Mouse (Mus musculus) E14TG2a.4 (cell line): ENCODE measurements at regions not wholly inside any gene's neighbourhood (a gene's known extent, or its start where the extent isn't known, plus 50 kb on each side); places are given as distances from the start of the nearest gene placed in this dataset.

ENCODE experiments used
- H3K27me3 ChIP-seq: 2 replicates; pipeline ENCODE4 v1.6.1; 2014; ENCODE audit warnings: low read length, control low read depth; ENCODE audit not compliant: insufficient read depth
- H3K36me3 ChIP-seq: 2 replicates; pipeline ENCODE4 v1.6.1; 2014; ENCODE audit warnings: low read length, control low read depth; ENCODE audit not compliant: insufficient read depth
- H3K4me1 ChIP-seq: replicated peaks from 2 replicates; pipeline ENCODE4 v1.6.1; 2014; ENCODE audit warnings: low read depth, low read length, control low read depth
- H3K4me3 ChIP-seq: replicated peaks from 2 replicates; pipeline ENCODE4 v1.5.1; 2014; ENCODE audit warnings: mild to moderate bottlenecking, low read length
- H3K9me3 ChIP-seq: 2 replicates; pipeline ENCODE4 v1.6.1; 2014; ENCODE audit warnings: low read length, control low read depth
- CTCF ChIP-seq: conservative IDR thresholded peaks from 2 replicates; pipeline ENCODE4 v1.5.1; 2014; ENCODE audit warnings: low read length
- NANOG ChIP-seq: IDR thresholded peaks from 2 replicates; pipeline ENCODE4 v1.6.1; 2014; ENCODE audit warnings: borderline replicate concordance, low read length, mixed read lengths
- POU5F1 ChIP-seq: IDR thresholded peaks from 2 replicates; pipeline ENCODE4 v1.6.1; 2014; ENCODE audit warnings: low read length, borderline replicate concordance

DNA sequence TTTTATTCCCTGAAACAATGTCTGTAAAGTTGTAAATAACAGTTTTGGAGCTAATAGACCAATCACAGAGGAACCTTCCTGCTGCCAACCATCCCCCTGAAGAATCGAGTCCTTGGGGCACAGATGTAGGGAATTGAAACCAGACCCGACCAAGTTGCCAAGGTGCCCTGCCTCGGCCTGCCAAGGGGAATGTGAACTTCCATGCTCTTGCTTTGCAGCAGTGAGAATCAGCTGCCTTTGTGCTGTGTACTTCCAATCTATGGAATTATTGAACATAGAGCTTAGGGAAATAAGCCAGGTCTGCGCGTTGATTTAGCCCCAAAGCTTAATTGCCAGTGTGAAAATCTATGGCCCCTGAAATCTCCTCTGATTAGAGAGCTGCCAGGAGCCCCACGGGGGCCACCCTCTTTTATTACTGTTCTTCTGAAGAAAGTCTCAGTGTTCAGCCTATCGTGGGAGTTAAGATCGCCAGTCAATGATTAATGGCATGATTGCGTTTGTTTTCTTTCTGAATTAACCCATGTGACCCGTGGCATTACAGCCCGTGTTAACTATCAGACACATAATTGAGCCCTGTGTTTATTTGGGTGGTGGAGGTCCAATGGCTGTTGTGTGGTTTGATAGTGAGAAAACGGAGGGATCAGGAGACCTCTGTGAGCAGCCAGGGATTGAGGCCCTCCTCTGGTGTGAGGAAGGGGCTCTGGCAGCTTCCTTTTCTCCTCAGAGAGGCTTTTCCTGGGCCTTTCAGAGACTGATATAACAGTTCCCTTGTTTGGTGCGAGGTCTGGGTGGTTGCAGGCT, 266.9 kb downstream of the Tbc1d1 start:
- TF ChIP-seq POU5F1 (no peak), NANOG (no peak), CTCF (no peak)
- Histone ChIP-seq H3K36me3 (peaks cover 17% of the 10 kb centered on the region; the same call in 1 of the 2 replicates), H3K27me3 (no peaks in the 10 kb centered on the region), H3K4me3 (no peak overlapping the region), H3K9me3 (peaks cover 33% of the 10 kb centered on the region), H3K4me1 (0 out of 2 replicates have a peak, but pooled peaks cover 3% of the 10 kb centered on the region)

DNA sequence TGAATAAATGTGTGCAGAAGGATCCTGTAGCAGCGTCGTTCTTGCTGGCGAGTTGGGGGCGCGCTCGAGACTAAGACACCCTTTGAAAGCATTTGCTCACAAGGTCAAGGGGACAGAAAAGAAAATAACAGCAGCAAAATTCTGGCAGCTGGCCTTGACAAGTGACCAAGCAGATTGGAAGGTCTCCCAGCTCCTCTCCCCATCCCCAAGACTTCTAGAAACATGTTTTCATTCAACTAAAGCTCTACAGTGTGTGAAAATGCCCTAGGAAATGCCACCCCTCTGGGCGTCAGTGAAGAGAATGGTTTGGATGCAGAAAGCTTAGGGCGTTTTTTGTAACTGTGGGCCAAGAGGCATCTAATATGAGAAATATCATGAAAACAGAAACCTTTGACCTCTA, 272.7 kb downstream of the Tbc1d1 start:
- no peak for TF ChIP-seq NANOG
- TF ChIP-seq POU5F1: no peak
- no peak for TF ChIP-seq CTCF

DNA sequence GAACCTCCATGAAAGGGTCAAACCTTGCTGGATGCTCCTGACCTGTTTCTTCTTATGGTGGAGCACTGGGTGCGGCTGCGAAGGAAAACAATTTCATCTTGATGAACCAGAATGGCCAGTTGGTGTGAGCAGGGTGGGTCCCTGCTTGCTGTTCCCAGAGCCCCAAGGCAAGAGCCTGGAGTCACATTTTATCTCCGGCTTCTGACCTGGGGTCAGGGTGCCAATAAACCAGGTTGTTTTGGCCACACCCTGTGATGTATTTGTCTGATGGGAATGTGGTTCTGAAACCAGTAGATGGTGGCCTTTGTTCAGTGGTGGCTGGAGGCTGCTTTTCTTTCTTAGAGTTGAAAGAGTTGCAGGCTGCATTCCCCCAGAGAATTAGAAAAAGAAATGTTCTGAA, 274.4 kb downstream of the Tbc1d1 start:
- 0 out of 2 replicates have a peak overlapping the region, but pooled peaks have one; percentile 17 for H3K4me3 ChIP-seq
- peaks cover 21% of the 10 kb centered on the region for H3K9me3 ChIP-seq
- H3K4me1 ChIP-seq: peaks cover 39% of the 10 kb centered on the region
- peaks cover 8% of the 10 kb centered on the region for H3K36me3 ChIP-seq
- H3K27me3 ChIP-seq: no peaks in the 10 kb centered on the region
- TF ChIP-seq NANOG (no peak), CTCF (no peak), POU5F1 (no peak)

More for the DNA sequence above, 272.7 kb downstream of the Tbc1d1 start:
- peaks cover 22% of the 10 kb centered on the region for H3K36me3 ChIP-seq
- H3K4me3 ChIP-seq: no peak overlapping the region
- H3K4me1 ChIP-seq: peaks cover 37% of the 10 kb centered on the region
- no peaks in the 10 kb centered on the region for H3K27me3 ChIP-seq
- peaks cover 38% of the 10 kb centered on the region for H3K9me3 ChIP-seq

DNA sequence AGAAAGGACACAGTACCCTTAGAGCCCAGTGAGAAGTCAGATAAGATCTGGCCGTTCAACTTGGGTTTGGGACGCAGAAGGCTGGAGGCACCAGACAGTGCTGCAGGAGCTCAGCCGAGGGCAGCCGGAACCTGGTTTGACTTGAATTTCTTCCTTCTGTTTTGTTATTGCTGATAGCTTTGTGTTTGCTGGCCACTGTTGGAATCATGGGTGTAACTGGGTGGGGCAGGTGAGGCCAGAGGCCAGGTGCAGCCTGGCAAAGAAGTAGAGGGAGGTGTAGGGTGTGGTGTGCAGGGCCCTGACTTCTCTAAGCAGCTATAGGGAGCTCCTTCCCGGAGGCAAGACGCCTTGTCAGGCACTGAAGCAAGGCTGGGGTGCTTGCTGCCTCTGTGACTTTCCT, 275.5 kb downstream of the Tbc1d1 start:
- Histone ChIP-seq H3K9me3 (peaks cover 16% of the 10 kb centered on the region), H3K4me3 (peak overlapping the region; percentile 49), H3K4me1 (peaks cover 46% of the 10 kb centered on the region), H3K27me3 (no peaks in the 10 kb centered on the region), H3K36me3 (peaks cover 6% of the 10 kb centered on the region)
- TF ChIP-seq NANOG: no peak
- TF ChIP-seq POU5F1: no peak
- TF ChIP-seq CTCF: no peak

DNA sequence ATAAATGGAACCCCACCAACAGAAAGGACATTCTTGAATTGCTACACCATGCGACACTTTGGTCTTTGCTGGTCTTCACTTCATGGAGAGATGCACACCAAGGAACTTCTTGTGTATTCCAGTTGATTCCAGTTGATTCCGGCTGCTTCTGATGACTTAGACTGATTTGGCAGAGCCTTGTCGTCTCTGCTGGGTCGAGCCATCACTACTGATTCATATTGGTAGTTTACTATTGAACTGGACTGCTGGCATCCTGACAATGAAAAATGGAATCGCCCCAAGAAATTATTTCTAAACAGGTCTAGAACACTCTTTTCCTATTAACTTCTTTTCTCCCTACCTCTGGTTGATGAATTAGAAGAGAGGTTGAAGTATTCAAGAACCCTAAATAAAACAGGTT, 277.7 kb downstream of the Tbc1d1 start:
- H3K9me3 ChIP-seq: peaks cover 11% of the 10 kb centered on the region
- H3K4me1 ChIP-seq: peaks cover 67% of the 10 kb centered on the region
- H3K36me3 ChIP-seq: peaks cover 5% of the 10 kb centered on the region
- TF ChIP-seq POU5F1 (no peak), NANOG (no peak), CTCF (no peak)
- no peak overlapping the region for H3K4me3 ChIP-seq
- H3K27me3 ChIP-seq: no peaks in the 10 kb centered on the region

DNA sequence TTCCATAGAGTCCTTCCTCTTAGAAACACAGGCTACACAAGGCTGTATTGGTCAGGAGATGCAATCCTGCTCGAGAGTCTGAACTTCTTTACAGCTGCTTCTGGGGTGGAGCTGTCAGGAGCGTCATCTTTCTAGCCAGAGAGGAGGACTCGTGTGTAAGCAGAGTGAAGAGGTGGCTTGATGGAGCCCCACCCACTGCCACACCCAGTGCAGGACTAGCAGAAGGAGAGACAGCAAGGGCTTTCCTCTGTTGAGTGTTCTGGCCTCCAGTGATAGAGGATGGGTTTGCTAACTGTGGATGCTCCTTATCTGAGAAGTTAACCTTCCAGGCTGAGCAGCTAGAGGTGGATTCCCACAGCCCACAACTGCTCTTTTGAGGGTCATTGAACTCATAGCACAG, 279.4 kb downstream of the Tbc1d1 start:
- TF ChIP-seq NANOG (no peak), CTCF (no peak), POU5F1 (no peak)

DNA sequence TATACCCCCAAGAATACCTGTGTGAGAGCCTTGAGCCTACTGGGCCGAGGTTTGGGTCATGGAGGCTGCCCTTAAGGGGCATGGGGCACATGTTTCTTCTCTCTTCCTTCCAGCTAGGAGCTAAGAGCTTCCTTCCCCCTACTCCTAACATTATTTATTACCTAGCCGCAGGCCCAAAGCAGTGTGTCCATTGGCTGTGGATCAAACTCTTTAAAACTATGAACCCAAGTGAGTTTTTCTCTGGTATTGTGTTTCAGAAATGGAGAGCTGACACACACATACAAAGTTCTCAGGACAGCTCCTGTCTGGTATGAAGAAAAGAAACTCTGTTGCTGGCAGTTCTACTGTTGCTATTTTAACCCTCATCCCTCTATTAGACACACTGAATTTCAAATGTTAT, 279.9 kb downstream of the Tbc1d1 start:
- TF ChIP-seq CTCF (no peak), POU5F1 (no peak), NANOG (no peak)
- peaks cover 61% of the 10 kb centered on the region for H3K4me1 ChIP-seq
- no peaks in the 10 kb centered on the region for H3K27me3 ChIP-seq
- no peak overlapping the region for H3K4me3 ChIP-seq
- H3K36me3 ChIP-seq: no peaks in the 10 kb centered on the region
- no peaks in the 10 kb centered on the region for H3K9me3 ChIP-seq

More for the DNA sequence above, 279.4 kb downstream of the Tbc1d1 start:
- Histone ChIP-seq H3K9me3 (no peaks in the 10 kb centered on the region), H3K4me1 (peaks cover 66% of the 10 kb centered on the region), H3K36me3 (no peaks in the 10 kb centered on the region), H3K4me3 (no peak overlapping the region), H3K27me3 (no peaks in the 10 kb centered on the region)

DNA sequence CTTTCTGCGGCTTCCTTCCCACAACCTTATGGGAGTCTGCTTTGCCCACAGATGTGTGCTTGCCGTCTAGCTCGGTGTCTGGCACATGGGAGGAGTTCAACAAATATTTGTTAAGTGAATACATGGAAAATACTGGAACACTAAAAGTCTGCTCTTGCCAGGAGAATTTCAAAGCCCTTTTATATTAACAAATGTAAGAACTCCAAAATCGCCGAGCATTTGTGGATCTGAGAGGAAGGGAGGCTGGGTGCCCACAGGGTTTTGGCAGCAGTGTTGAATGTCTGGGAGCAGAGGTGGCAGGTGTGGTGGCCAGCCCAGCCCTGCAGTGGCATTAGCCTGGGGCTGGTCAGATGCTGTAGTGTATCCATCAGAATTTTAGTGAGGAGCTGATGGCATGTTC, 281.6 kb downstream of the Tbc1d1 start:
- TF ChIP-seq NANOG (no peak), CTCF (no peak), POU5F1 (no peak)
- no peaks in the 10 kb centered on the region for H3K36me3 ChIP-seq

More for the DNA sequence above, 281.6 kb downstream of the Tbc1d1 start:
- Histone ChIP-seq H3K4me1 (peaks cover 44% of the 10 kb centered on the region), H3K4me3 (no peak overlapping the region), H3K9me3 (no peaks in the 10 kb centered on the region), H3K27me3 (no peaks in the 10 kb centered on the region)
